Mouse (Mus musculus): Measurements from ENCODE around the gene Runx2. TPM values are rescaled to one million over a fixed set of nuclear protein-coding genes. Genes with fewer than 3 reads are reported as not detected.

Gene Runx2
- polyA plus RNA-seq, 1 experiment from 2014 or later, result 4.6 TPM

- H3K27ac ChIP-seq, result no peak overlapping the region
- H3K4me3 ChIP-seq, result no peak overlapping the region
- H3K9me3 ChIP-seq (replicated peaks), result no peaks in the 10 kb centered on the region
- no peak for DNase-seq (ENCODE audit: low spot score)
- 0 out of 2 replicates have a peak, but pooled peaks cover 3% of the 10 kb centered on the region for H3K27me3 ChIP-seq (ENCODE audit: low read depth, poor library complexity, severe bottlenecking)
- no peaks in the 10 kb centered on the region for H3K36me3 ChIP-seq
- WGBS, result 83% methylated on average over 4 of the region's 4 CpGs
- H3K4me1 ChIP-seq, result peaks cover 8% of the 10 kb centered on the region; the same call in 1 of the 2 replicates
Observed at GRCm38 (mm10) chr17:44642126-44642525, 172.5 kb downstream of the Runx2 start.

GRCm38 (mm10) chr17:44640910-44641309, 173.7 kb downstream of the Runx2 start:
- no peaks in the 10 kb centered on the region for H3K36me3 ChIP-seq
- H3K9me3 ChIP-seq (replicated peaks), result no peaks in the 10 kb centered on the region
- no peak for DNase-seq (ENCODE audit: low spot score)
- WGBS, result 87% methylated on average over 3 of the region's 3 CpGs
- 0 out of 2 replicates have a peak, but pooled peaks cover 3% of the 10 kb centered on the region for H3K27me3 ChIP-seq (ENCODE audit: low read depth, poor library complexity, severe bottlenecking)
- no peak overlapping the region for H3K4me3 ChIP-seq
- H3K27ac ChIP-seq, result no peak overlapping the region
- peaks cover 9% of the 10 kb centered on the region; the same call in 1 of the 2 replicates for H3K4me1 ChIP-seq

- Histone ChIP-seq H3K36me3 (no peaks in the 10 kb centered on the region), H3K27me3 (ENCODE audit: low read depth, poor library complexity, severe bottlenecking) (0 out of 2 replicates have a peak, but pooled peaks cover 3% of the 10 kb centered on the region), H3K9me3 (replicated peaks) (no peaks in the 10 kb centered on the region), H3K4me1 (peaks cover 10% of the 10 kb centered on the region; the same call in 1 of the 2 replicates), H3K4me3 (no peak overlapping the region), H3K27ac (no peak overlapping the region)
- no peak for DNase-seq (ENCODE audit: low spot score)
- 90% methylated on average over 14 of the region's 14 CpGs for WGBS
Observed at GRCm38 (mm10) chr17:44639446-44639845, 175.2 kb downstream of the Runx2 start.

- Histone ChIP-seq H3K4me1 (peaks cover 20% of the 10 kb centered on the region), H3K27ac (no peak overlapping the region), H3K27me3 (ENCODE audit: low read depth, poor library complexity, severe bottlenecking) (0 out of 2 replicates have a peak, but pooled peaks cover 3% of the 10 kb centered on the region), H3K36me3 (no peaks in the 10 kb centered on the region), H3K4me3 (no peak overlapping the region), H3K9me3 (replicated peaks) (no peaks in the 10 kb centered on the region)
- DNase-seq (ENCODE audit: low spot score), result no peak
- WGBS, result 78% methylated on average over 10 of the region's 10 CpGs
Observed at GRCm38 (mm10) chr17:44637181-44637880, 177.3 kb downstream of the Runx2 start.

GRCm38 (mm10) chr17:44634486-44634885, 180.1 kb downstream of the Runx2 start:
- no peak for DNase-seq (ENCODE audit: low spot score)
- Histone ChIP-seq H3K36me3 (no peaks in the 10 kb centered on the region), H3K9me3 (replicated peaks) (no peaks in the 10 kb centered on the region), H3K4me1 (peaks cover 20% of the 10 kb centered on the region), H3K4me3 (no peak overlapping the region), H3K27ac (no peak overlapping the region), H3K27me3 (ENCODE audit: low read depth, poor library complexity, severe bottlenecking) (0 out of 2 replicates have a peak, but pooled peaks cover 3% of the 10 kb centered on the region)
- 74% methylated on average over 5 of the region's 5 CpGs for WGBS

- Histone ChIP-seq H3K27ac (no peak overlapping the region), H3K4me3 (no peak overlapping the region), H3K27me3 (ENCODE audit: low read depth, poor library complexity, severe bottlenecking) (0 out of 2 replicates have a peak, but pooled peaks cover 3% of the 10 kb centered on the region), H3K36me3 (no peaks in the 10 kb centered on the region), H3K4me1 (peaks cover 20% of the 10 kb centered on the region), H3K9me3 (replicated peaks) (no peaks in the 10 kb centered on the region)
- 80% methylated on average over 14 of the region's 14 CpGs for WGBS
- no peak for DNase-seq (ENCODE audit: low spot score)
Observed at GRCm38 (mm10) chr17:44633607-44634415, 180.8 kb downstream of the Runx2 start.

- Histone ChIP-seq H3K27me3 (ENCODE audit: low read depth, poor library complexity, severe bottlenecking) (no peaks in the 10 kb centered on the region), H3K4me1 (peaks cover 16% of the 10 kb centered on the region), H3K27ac (no peak overlapping the region), H3K9me3 (replicated peaks) (no peaks in the 10 kb centered on the region), H3K4me3 (no peak overlapping the region), H3K36me3 (no peaks in the 10 kb centered on the region)
- DNase-seq (ENCODE audit: low spot score), result no peak
- WGBS, result 95% methylated on average over 2 of the region's 2 CpGs
Observed at GRCm38 (mm10) chr17:44632941-44633340, 181.7 kb downstream of the Runx2 start.

- no peaks in the 10 kb centered on the region for H3K36me3 ChIP-seq
- H3K4me3 ChIP-seq, result no peak overlapping the region
- H3K27ac ChIP-seq, result no peak overlapping the region
- H3K9me3 ChIP-seq (replicated peaks), result no peaks in the 10 kb centered on the region
- H3K27me3 ChIP-seq (ENCODE audit: low read depth, poor library complexity, severe bottlenecking), result no peaks in the 10 kb centered on the region
- DNase-seq (ENCODE audit: low spot score), result no peak
- peaks cover 14% of the 10 kb centered on the region for H3K4me1 ChIP-seq
- 78% methylated on average over 4 of the region's 4 CpGs for WGBS
Observed at GRCm38 (mm10) chr17:44632292-44632691, 182.3 kb downstream of the Runx2 start.

- 91% methylated on average over 4 of the region's 4 CpGs for WGBS
Observed at GRCm38 (mm10) chr17:44631577-44631976, 183.0 kb downstream of the Runx2 start.

GRCm38 (mm10) chr17:44627317-44627716, 187.3 kb downstream of the Runx2 start:
- H3K27ac ChIP-seq, result no peak overlapping the region
- no peaks in the 10 kb centered on the region for H3K9me3 ChIP-seq (replicated peaks)
- WGBS, result 89% methylated on average over 6 of the region's 6 CpGs
- no peak for DNase-seq (ENCODE audit: low spot score)
- H3K4me3 ChIP-seq, result no peak overlapping the region
- H3K4me1 ChIP-seq, result no peaks in the 10 kb centered on the region
- H3K27me3 ChIP-seq (ENCODE audit: low read depth, poor library complexity, severe bottlenecking), result no peaks in the 10 kb centered on the region
- no peaks in the 10 kb centered on the region for H3K36me3 ChIP-seq

More at GRCm38 (mm10) chr17:44631577-44631976, 183.0 kb downstream of the Runx2 start:
- Histone ChIP-seq H3K4me3 (no peak overlapping the region), H3K27ac (no peak overlapping the region), H3K4me1 (peaks cover 11% of the 10 kb centered on the region), H3K36me3 (no peaks in the 10 kb centered on the region), H3K9me3 (replicated peaks) (no peaks in the 10 kb centered on the region), H3K27me3 (ENCODE audit: low read depth, poor library complexity, severe bottlenecking) (no peaks in the 10 kb centered on the region)
- no peak for DNase-seq (ENCODE audit: low spot score)

GRCm38 (mm10) chr17:44623707-44624106, 190.9 kb downstream of the Runx2 start:
- no peak for DNase-seq (ENCODE audit: low spot score)
- peaks cover 14% of the 10 kb centered on the region for H3K4me1 ChIP-seq
- no peak overlapping the region for H3K4me3 ChIP-seq
- H3K27ac ChIP-seq, result no peak overlapping the region
- no peaks in the 10 kb centered on the region for H3K36me3 ChIP-seq
- no peaks in the 10 kb centered on the region for H3K27me3 ChIP-seq (ENCODE audit: low read depth, poor library complexity, severe bottlenecking)
- 83% methylated on average over 2 of the region's 2 CpGs for WGBS
- H3K9me3 ChIP-seq (replicated peaks), result no peaks in the 10 kb centered on the region

- Histone ChIP-seq H3K27ac (no peak overlapping the region), H3K36me3 (no peaks in the 10 kb centered on the region), H3K4me3 (no peak overlapping the region), H3K4me1 (peaks cover 18% of the 10 kb centered on the region), H3K9me3 (replicated peaks) (no peaks in the 10 kb centered on the region), H3K27me3 (ENCODE audit: low read depth, poor library complexity, severe bottlenecking) (no peaks in the 10 kb centered on the region)
- 81% methylated on average over 8 of the region's 8 CpGs for WGBS
- no peak for DNase-seq (ENCODE audit: low spot score)
Observed at GRCm38 (mm10) chr17:44623271-44623670, 191.3 kb downstream of the Runx2 start.

- no peak overlapping the region for H3K27ac ChIP-seq
- H3K27me3 ChIP-seq (ENCODE audit: low read depth, poor library complexity, severe bottlenecking), result no peaks in the 10 kb centered on the region
- no peak overlapping the region for H3K4me3 ChIP-seq
- WGBS, result 92% methylated on average over 2 of the region's 2 CpGs
- peaks cover 32% of the 10 kb centered on the region for H3K4me1 ChIP-seq
- no peak for DNase-seq (ENCODE audit: low spot score)
- no peaks in the 10 kb centered on the region for H3K36me3 ChIP-seq
- H3K9me3 ChIP-seq (replicated peaks), result no peaks in the 10 kb centered on the region
Observed at GRCm38 (mm10) chr17:44620456-44620855, 194.1 kb downstream of the Runx2 start.

Measured in limb, embryonic 10.5 days (tissue).